Mouse (Mus musculus) ES-Bruce4 (cell line): Measurements from ENCODE around the gene 4930430A15Rik.

Experiments
- CTCF ChIP-seq: IDR thresholded peaks from one replicate; pipeline ENCODE4 v1.8.1; 2011; ENCODE audit warnings: low read depth, low read length
- POLR2A ChIP-seq: IDR thresholded peaks from one replicate; pipeline ENCODE4 v1.8.1; 2011; ENCODE audit warnings: low read length; ENCODE audit not compliant: insufficient read depth

GRCm38 (mm10) chr2:111235186-111235585 lies 5.8 kb upstream of the 4930430A15Rik start, which contains the start of gene Olfr1275:
- no peak for TF ChIP-seq CTCF
- TF ChIP-seq POLR2A = no peak
